Mouse (Mus musculus): ENCODE data around the gene Erc2. TPM values are rescaled to one million over a fixed set of nuclear protein-coding genes. Genes with fewer than 3 reads are reported as not detected.

Erc2 gene
- polyA plus RNA-seq, 1 experiment from 2014 or later, result 9.2 TPM

DNA sequence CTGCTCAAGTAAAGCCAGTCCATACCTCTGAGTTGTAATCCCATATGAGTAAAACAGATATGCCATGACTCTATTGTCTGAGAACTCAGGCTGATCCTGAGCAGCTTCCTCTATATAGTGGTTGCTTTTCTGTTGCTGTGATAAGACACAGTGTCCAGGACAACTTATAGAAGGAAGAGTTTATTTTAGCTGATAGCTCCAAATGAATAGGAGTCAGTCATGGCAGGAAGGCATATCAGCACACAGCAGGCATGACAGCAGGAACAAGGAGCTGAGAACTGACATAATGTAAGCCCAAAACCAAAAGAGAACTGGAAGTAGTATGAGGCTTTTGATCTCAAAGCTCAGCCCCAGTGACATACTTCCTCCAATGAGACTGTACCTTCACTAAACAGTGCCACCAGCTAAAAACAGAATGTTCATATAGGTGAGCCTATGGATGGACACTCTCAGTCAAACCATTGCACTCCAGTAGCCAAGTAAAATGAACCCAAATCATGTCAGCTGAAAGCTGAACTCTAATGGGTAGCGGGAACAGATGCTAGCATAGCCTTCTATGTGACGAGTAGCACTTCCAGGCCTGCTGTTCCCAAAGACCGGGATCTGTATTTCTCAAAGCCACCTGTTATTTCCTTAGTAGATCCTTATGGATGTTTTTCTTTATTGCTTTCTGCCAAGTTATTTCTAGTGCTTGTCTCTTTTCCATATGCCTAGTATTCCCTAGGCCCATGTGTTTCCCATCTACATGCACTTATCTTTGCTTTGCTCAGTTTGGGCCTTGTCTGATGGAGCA, 764.8 kb downstream of the Erc2 start:
- no peak overlapping the region for H3K27ac ChIP-seq
- H3K4me3 ChIP-seq, result no peak overlapping the region
- 72% methylated on average over 3 of the region's 3 CpGs for WGBS
- no peak overlapping the region for H3K9ac ChIP-seq
- no peak overlapping the region for H3K4me2 ChIP-seq (replicated peaks)
- H3K27me3 ChIP-seq, result 0 out of 2 replicates have a peak, but pooled peaks cover 3% of the 10 kb centered on the region
- peaks cover 8% of the 10 kb centered on the region; the same call in 1 of the 2 replicates for H3K4me1 ChIP-seq
- no peaks in the 10 kb centered on the region for H3K36me3 ChIP-seq
- no peak for ATAC-seq (ENCODE audit: low FRiP score, low read depth)
- no peaks in the 10 kb centered on the region for H3K9me3 ChIP-seq

GRCm38 (mm10) chr14:28398915-28399314, 776.7 kb downstream of the Erc2 start:
- Histone ChIP-seq H3K9ac (no peak overlapping the region), H3K4me1 (no peaks in the 10 kb centered on the region), H3K27ac (no peak overlapping the region), H3K9me3 (no peaks in the 10 kb centered on the region), H3K36me3 (no peaks in the 10 kb centered on the region), H3K4me2 (replicated peaks) (no peak overlapping the region), H3K4me3 (no peak overlapping the region), H3K27me3 (no peaks in the 10 kb centered on the region)
- no peak for ATAC-seq (ENCODE audit: low FRiP score, low read depth)
- WGBS, result 55% methylated on average over 2 of the region's 2 CpGs

DNA sequence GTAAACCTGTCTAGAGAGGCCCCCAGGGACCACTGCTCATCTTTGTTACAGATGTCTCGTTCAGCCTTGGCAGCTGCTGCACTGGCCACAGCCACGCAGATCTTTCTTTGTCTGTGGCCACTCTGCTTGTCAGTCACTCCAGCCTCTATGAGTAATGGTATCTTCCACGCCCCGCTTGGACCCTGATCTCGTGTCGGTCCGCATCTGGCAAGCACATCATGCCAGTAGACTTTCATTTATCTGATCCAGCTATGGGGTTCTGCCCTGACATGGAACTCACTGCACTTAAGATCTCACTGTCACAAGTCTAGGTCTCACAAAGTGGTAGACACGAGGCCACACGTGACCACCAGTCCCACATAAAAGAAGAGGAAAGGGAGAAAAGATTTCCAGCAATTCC, 777.7 kb downstream of the Erc2 start:
- Histone ChIP-seq H3K9ac (no peak overlapping the region), H3K27ac (no peak overlapping the region), H3K9me3 (no peaks in the 10 kb centered on the region), H3K4me3 (no peak overlapping the region), H3K4me2 (replicated peaks) (no peak overlapping the region), H3K27me3 (no peaks in the 10 kb centered on the region), H3K36me3 (no peaks in the 10 kb centered on the region), H3K4me1 (no peaks in the 10 kb centered on the region)
- WGBS, result 87% methylated on average over 9 of the region's 9 CpGs
- no peak for ATAC-seq (ENCODE audit: low FRiP score, low read depth)

DNA sequence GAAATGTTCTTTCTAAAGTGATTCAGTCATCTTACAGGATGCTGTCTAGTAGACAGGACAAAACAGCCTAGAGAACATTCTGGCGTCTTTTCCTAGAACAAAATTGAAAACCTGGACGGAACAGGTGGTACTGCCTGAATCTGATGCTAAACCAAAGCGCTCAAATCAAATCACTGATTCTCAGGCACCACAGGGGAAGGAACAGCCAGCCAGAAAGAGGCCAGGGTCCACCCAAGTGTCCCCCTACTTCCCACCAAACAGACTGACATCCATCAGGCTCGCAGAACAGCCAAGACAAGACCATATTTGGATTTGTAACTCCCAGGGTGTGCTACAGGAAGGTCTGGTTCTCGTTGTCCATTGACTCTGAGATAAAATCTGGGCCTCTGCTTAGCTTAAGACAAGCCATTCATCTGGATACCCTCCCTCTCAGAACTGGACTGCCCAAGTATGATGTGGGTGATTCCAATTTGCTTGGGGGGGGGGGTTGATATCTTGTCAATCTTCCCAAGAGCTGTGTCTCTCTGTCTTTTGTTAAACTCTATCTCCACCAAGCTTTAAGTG, 783.1 kb downstream of the Erc2 start:
- H3K4me3 ChIP-seq, result no peak overlapping the region
- no peaks in the 10 kb centered on the region for H3K36me3 ChIP-seq
- no peaks in the 10 kb centered on the region for H3K9me3 ChIP-seq
- 71% methylated on average over 5 of the region's 5 CpGs for WGBS
- no peak overlapping the region for H3K4me2 ChIP-seq (replicated peaks)
- no peak for ATAC-seq (ENCODE audit: low FRiP score, low read depth)
- H3K4me1 ChIP-seq, result peaks cover 12% of the 10 kb centered on the region
- H3K9ac ChIP-seq, result no peak overlapping the region
- no peaks in the 10 kb centered on the region for H3K27me3 ChIP-seq
- no peak overlapping the region for H3K27ac ChIP-seq

GRCm38 (mm10) chr14:28409390-28409789, 787.2 kb downstream of the Erc2 start:
- Histone ChIP-seq H3K4me1 (peaks cover 47% of the 10 kb centered on the region), H3K36me3 (no peaks in the 10 kb centered on the region), H3K9me3 (no peaks in the 10 kb centered on the region), H3K27me3 (no peaks in the 10 kb centered on the region), H3K4me2 (replicated peaks) (no peak overlapping the region), H3K27ac (no peak overlapping the region), H3K9ac (no peak overlapping the region), H3K4me3 (no peak overlapping the region)
- ATAC-seq (ENCODE audit: low FRiP score, low read depth), result no peak
- WGBS, result 66% methylated on average over 1 of the region's 1 CpGs

- H3K4me2 ChIP-seq (replicated peaks), result no peak overlapping the region
- H3K27me3 ChIP-seq, result no peaks in the 10 kb centered on the region
- no peak for ATAC-seq (ENCODE audit: low FRiP score, low read depth)
- H3K4me1 ChIP-seq, result peaks cover 47% of the 10 kb centered on the region
- H3K27ac ChIP-seq, result peak overlapping the region; percentile 23; the same call in 1 of the 2 replicates
- H3K4me3 ChIP-seq, result no peak overlapping the region
- no peaks in the 10 kb centered on the region for H3K36me3 ChIP-seq
- WGBS, result 82% methylated on average over 4 of the region's 4 CpGs
- no peak overlapping the region for H3K9ac ChIP-seq
- no peaks in the 10 kb centered on the region for H3K9me3 ChIP-seq
These were observed 787.6 kb downstream of the Erc2 start for GRCm38 (mm10) chr14:28409796-28410347.

DNA sequence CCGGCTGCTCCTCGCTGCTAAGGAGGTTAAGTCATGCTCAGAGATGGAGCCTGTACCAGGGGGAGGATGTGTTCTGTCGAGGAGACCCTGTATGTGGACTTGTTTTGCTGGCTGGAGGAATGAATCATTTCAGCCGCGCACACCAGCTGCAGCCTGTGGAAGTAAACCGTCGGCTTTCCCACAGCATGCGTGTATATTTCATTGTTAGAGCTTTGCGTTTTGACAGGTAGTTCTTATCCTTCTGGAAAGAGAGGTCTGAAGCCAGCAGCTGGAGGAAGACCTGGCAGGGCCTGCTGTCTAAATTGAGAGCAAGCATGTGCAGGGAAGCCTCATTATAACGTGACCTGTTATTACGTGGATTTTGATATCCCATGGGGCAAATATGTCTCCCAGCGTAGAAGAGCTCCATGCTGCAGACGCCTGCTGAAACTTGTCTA, 788.6 kb downstream of the Erc2 start:
- Histone ChIP-seq H3K27ac (peak overlapping the region; percentile 23; the same call in 1 of the 2 replicates), H3K27me3 (no peaks in the 10 kb centered on the region), H3K36me3 (no peaks in the 10 kb centered on the region), H3K4me1 (peaks cover 52% of the 10 kb centered on the region), H3K4me3 (no peak overlapping the region), H3K4me2 (replicated peaks) (peak overlapping the region; percentile 7; the same call in 1 of the 2 replicates), H3K9ac (no peak overlapping the region), H3K9me3 (no peaks in the 10 kb centered on the region)
- ATAC-seq (ENCODE audit: low FRiP score, low read depth), result peak; percentile 55; the same call in 1 of the 2 replicates
- 19% methylated on average over 13 of the region's 13 CpGs for WGBS

- 48% methylated on average over 8 of the region's 8 CpGs for WGBS
- no peak overlapping the region for H3K9ac ChIP-seq
- no peak overlapping the region for H3K4me3 ChIP-seq
- no peak overlapping the region for H3K4me2 ChIP-seq (replicated peaks)
- no peak for ATAC-seq (ENCODE audit: low FRiP score, low read depth)
- peaks cover 68% of the 10 kb centered on the region for H3K4me1 ChIP-seq
- no peaks in the 10 kb centered on the region for H3K9me3 ChIP-seq
- H3K27me3 ChIP-seq, result no peaks in the 10 kb centered on the region
- no peaks in the 10 kb centered on the region for H3K36me3 ChIP-seq
- H3K27ac ChIP-seq, result no peak overlapping the region; the same call in 1 of the 2 replicates
These were observed 790.2 kb downstream of the Erc2 start for GRCm38 (mm10) chr14:28412252-28412995.

DNA sequence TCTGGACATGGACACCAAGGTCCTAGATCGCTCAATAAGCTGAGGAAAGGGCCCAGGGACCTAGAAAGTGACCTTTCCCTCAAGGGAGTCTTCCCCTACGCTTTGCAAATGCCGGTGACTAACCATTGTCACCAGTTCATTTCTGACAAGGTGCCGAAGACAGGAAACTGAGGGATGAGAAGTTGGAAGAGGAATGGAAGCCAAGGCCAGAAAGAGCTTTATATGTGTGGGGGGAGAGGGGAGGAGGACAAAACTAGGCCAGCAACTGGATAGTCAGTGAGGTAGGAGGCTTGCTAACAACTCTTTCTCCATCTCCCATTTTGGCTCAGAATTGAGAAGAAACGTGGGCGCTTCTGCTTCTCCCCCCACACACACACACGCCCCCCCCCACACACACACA, 791.3 kb downstream of the Erc2 start:
- Histone ChIP-seq H3K9me3 (no peaks in the 10 kb centered on the region), H3K4me2 (replicated peaks) (no peak overlapping the region), H3K36me3 (no peaks in the 10 kb centered on the region), H3K9ac (no peak overlapping the region), H3K27ac (peak overlapping the region; percentile 52; the same call in 1 of the 2 replicates), H3K27me3 (no peaks in the 10 kb centered on the region), H3K4me1 (peaks cover 79% of the 10 kb centered on the region), H3K4me3 (no peak overlapping the region)
- WGBS, result 76% methylated on average over 7 of the region's 7 CpGs
- ATAC-seq (ENCODE audit: low FRiP score, low read depth), result no peak

GRCm38 (mm10) chr14:28417019-28417418, 794.8 kb downstream of the Erc2 start:
- Histone ChIP-seq H3K4me1 (peaks cover 80% of the 10 kb centered on the region), H3K27ac (peak overlapping the region; percentile 55), H3K9ac (no peak overlapping the region), H3K27me3 (0 out of 2 replicates have a peak, but pooled peaks cover 3% of the 10 kb centered on the region), H3K4me2 (replicated peaks) (no peak overlapping the region), H3K9me3 (no peaks in the 10 kb centered on the region), H3K4me3 (no peak overlapping the region), H3K36me3 (no peaks in the 10 kb centered on the region)
- WGBS, result 17% methylated on average over 8 of the region's 8 CpGs
- no peak for ATAC-seq (ENCODE audit: low FRiP score, low read depth)

- Histone ChIP-seq H3K4me3 (no peak overlapping the region), H3K4me2 (replicated peaks) (no peak overlapping the region), H3K9ac (no peak overlapping the region), H3K27me3 (0 out of 2 replicates have a peak, but pooled peaks cover 3% of the 10 kb centered on the region), H3K36me3 (no peaks in the 10 kb centered on the region), H3K27ac (peak overlapping the region; percentile 17; the same call in 1 of the 2 replicates), H3K4me1 (peaks cover 79% of the 10 kb centered on the region), H3K9me3 (no peaks in the 10 kb centered on the region)
- 15% methylated on average over 4 of the region's 4 CpGs for WGBS
- ATAC-seq (ENCODE audit: low FRiP score, low read depth), result no peak
These were observed 796.3 kb downstream of the Erc2 start for GRCm38 (mm10) chr14:28418497-28418896.

DNA sequence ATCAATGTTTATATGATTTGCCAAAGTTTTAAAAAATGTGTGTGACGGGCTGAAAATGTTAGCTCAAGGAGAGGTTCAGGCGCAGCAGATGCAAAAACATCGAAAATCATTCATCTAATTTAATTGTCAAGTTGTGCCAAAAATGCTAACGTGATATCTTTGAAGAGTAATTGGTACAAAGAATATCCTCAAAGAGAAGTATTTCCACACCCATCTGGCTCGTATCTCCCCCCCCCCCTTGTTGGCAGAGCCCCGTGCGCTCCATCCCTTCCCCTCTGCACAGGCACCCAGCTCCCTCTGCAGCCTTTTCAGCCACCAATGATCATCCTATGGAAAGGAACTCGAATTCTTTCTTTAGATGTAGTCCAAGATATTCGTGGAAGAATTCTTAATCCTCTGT, 797.0 kb downstream of the Erc2 start:
- H3K9me3 ChIP-seq, result no peaks in the 10 kb centered on the region
- ATAC-seq (ENCODE audit: low FRiP score, low read depth), result no peak
- H3K4me3 ChIP-seq, result no peak overlapping the region
- no peaks in the 10 kb centered on the region for H3K36me3 ChIP-seq
- H3K4me1 ChIP-seq, result peaks cover 79% of the 10 kb centered on the region
- H3K27me3 ChIP-seq, result 0 out of 2 replicates have a peak, but pooled peaks cover 3% of the 10 kb centered on the region
- no peak overlapping the region for H3K27ac ChIP-seq
- no peak overlapping the region for H3K9ac ChIP-seq
- 62% methylated on average over 9 of the region's 9 CpGs for WGBS
- no peak overlapping the region for H3K4me2 ChIP-seq (replicated peaks)

All from limb, embryonic 13.5 days (tissue).